Mouse (Mus musculus) retina, postnatal 1 day (tissue): Measurements from ENCODE around the gene Peli1.

Source experiments
- DNase-seq: peaks from one replicate; pipeline ENCODE4 v3.0.0-alpha.2; 2012

Gene Peli1

DNA sequence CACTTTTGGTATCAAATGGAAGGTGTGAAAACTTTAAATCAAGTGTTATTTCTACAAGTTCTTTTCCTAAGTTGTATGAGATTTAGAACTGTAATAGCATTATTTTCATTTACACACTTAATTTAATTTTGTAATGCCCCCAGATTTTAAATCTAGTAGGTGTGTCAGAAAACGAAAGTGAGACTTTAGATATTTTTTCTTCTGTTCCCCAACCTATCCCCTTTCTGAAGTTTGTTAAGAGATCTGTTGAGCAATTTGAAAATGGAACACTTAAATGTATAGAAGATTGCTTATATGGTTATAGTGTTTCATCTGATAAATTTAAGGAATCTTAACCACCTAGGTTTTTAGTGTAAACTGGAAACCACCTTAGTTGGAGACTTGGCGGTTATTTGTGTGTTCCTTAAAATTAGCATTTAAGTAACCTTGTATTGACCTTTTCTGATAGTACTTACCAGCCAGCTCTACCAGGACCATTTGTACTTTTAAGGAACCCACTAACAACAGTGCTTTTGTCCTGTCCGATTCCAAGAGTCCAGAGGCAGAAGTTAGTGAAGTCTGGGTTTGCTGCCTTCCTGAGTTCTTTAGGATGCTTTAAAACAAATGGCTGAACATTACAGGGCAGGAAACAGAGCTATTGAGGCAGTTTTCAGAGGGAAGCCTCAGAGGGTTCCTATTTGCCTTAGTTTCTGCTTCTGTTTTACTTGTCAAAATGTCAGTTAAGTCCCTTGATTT lies 2.2 kb downstream of the Peli1 start:
- DNase-seq = no peak

DNA sequence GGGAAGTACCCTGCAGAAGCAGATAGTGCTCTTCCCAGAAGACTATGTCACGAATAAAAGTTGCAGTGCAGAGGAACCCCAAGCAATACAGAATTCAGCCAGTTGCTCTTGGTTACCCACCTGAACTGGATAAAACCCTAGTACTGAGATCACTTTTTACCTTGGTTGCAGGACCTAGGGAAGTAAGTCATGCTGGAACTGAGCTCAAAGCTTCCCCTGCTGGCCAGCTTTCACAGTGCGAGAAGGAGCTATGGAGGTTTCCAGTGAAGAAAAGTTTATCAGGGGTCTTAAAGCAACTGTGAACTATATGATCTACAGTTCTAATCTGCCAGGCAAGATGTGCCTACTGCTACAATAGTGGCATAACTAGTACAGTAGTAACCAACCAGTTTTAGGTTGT lies 5.5 kb downstream of the Peli1 start:
- DNase-seq = no peak

DNA sequence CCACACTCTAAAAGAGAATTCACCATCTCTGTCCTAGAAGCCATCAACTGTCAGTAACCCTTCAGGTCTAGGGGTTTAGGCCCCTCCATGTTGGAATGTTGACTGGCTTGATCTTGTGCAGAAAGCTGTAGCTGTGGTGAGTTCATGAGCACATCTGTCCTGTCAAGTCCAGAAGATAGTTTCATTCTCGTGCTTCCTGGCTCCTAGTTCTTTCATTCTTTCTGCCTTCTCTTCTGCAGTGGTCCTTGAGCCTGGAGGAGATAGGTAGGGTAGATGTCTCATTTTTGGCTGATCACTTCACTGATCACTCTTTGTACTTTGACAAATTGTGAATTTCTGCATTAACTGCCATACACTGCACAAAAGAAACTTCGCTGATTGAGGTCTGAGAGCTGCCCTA lies 7.4 kb downstream of the Peli1 start:
- DNase-seq = no peak

DNA sequence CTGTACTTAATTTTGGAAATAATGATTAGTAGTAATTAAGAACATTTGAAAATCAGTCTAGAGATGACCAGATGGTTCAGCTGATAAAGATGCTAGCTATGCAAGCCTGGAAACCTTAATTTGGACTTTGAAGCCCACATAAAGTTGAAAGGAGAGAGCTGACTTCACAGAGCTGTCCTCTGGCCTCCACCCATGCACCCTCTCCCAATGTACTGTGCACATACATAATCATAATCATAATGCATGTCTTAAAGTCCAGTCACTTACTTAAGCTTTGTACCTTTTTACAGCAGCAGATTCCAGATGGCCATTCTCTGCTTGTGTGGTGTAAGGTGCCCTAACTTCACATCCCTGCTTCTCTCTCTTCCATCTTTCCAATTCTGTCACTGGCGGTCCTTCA lies 9.6 kb downstream of the Peli1 start:
- DNase-seq = no peak

DNA sequence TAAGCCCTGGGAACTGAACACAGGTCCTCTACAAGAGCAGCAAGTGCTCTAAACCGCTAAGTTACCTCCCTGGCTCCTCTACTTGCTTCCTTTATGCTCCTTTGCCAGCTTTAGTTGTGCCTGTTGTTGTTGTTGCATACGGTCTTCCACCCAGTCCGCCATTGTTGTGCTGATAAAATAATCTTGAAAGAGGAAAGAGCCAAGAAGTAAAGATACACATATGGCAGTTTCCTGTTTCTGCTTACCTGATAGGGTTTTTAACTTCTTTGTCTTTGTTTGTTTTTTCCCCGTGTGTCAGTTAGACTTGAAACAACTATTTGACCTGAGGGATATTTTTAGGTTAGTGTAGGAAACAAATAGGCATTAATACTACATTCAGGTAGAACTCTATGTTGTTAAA lies 10.2 kb downstream of the Peli1 start:
- no peak for DNase-seq

DNA sequence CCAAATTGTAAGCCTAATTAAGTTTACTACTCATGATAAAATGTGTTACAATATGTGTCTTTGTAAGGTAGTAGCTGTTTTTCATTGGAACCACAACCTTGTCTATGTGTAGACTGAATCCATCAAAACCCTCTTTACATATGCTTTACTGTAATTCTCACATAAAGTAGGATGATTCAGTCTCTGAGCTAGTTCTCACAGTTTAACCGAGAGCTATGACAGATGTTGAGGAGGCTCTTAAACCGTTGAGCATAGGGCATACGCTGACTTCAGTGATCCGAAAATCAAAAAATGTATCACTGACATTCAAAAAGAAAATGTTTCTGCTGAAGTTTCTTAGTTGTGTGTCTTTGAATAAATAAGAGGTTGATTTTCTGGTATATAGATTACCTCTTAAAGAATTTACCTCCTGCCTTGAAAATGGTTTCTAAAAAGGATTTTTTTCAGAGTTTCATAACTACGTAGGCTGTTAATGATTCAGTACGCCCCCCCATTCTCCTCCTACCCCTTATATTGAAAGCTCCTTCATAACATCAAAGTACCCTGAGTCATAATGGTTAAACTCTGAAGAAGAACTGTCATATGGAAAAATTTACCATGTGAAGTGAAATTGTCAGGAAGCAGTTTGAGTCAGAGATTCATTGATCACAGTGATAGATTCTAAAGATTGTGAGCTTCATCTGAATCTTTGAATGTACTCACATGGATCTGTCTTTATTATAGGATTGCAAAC lies 11.3 kb downstream of the Peli1 start:
- no peak for DNase-seq

DNA sequence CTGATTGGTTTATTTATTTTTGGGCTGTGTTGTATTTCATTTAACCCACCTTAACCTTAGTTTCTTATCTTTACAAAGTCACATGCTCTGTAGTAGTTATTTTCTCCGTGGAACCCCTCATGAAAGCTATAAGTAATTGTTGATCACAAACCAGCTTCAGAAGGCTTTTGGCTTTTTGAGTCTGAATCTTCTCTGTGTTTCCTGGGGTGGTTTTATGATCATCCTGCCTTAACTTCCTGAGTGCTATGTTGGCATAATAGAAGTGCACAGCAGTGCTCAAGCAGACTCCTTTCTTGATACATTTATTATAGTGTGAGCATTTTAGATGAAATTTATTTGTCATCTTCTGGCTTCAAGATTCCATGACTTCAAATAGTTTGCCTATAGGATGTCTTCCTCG lies 12.1 kb downstream of the Peli1 start:
- no peak for DNase-seq

DNA sequence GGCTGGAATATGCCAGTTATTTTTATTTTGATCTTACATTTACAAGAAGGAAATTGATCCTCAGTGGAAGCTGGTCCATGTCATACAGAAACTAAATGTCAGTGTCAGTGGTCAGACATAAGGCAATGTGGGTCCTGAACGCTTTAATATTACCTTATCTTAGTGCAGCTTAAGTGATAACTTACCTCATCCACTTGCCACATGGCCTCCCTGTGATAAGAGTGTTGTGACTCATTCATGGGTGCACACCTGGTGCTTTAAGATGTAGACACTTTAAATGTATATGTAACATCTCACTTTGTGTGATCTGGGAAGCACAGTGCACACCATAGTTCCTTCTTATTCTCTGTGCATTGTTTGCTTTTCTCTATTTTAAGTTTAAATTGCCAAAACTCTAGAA lies 14.3 kb downstream of the Peli1 start:
- DNase-seq = no peak

DNA sequence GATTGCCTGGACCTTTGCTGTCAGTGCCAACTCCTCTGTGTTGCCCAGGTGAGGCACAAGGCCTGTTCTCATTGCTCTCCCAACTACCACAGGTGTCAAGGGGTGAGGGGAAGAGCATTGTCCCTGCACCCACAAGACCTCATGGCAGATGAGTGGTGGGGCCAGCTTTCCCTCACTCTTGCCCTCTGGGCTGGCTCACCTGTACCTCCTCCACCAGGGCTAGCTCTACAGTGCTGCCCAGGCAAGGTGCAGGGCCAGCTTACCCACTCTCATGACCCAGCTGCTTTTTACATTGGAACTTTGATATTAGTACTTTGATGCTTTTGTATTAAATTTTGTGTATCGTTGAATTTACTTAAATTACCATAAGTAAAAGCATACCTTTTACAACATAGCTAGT lies 16.0 kb downstream of the Peli1 start:
- DNase-seq = no peak

DNA sequence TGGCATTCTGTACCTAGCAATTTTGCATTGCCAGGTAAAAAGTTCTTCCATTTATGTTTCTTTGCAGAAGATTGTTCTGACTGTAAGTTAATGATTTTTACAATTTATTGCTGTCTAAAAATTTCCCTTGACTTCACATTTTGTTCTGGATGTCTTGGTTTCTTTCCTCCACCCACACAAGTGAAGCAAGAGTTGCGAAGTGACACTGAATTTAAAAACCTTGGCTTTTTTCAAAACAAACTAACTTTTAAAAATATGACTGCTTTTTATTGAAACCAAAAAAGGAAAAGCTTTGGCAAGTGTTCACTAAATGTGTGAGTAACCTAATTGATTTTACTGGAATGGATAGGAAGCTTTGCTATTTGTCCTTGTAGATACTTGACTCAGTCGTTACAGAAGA lies 18.2 kb downstream of the Peli1 start:
- DNase-seq = no peak

DNA sequence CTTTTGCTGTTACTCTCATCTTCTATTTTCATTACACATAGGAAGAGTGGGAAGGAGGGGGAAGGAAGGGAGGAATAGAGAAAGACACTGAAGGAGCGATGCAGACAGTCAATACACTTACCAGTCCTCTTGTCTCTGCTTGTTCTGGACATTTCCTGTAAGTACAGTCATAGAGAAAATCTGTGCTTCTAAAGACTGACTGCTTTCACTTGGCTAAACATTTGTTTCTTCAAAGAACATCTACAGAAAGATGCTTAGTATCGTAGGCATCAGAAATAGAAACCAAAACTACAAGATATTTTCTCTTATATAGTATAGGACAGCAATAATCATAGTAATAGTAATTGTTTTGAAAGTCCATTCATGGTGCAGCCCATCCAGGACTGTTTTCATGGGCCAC lies 23.4 kb downstream of the Peli1 start:
- DNase-seq = no peak

DNA sequence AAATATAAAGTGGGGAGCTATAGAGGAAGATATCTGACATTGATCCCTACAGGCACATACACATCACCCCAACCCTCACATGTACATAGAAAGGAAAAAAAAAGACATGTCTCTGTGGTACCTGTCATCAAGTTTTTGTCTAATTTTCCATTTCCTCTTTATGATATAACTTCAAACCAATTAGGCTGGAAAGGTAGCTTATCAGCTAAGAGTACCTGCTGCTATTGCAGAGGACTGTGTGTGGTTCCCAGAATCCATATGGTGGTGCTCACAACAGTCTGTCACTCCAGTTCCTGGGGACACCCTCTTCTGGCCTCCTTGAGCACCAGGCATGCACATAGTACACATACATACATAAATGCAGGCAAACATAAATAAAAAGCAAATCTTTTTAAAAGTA lies 24.7 kb downstream of the Peli1 start:
- no peak for DNase-seq

DNA sequence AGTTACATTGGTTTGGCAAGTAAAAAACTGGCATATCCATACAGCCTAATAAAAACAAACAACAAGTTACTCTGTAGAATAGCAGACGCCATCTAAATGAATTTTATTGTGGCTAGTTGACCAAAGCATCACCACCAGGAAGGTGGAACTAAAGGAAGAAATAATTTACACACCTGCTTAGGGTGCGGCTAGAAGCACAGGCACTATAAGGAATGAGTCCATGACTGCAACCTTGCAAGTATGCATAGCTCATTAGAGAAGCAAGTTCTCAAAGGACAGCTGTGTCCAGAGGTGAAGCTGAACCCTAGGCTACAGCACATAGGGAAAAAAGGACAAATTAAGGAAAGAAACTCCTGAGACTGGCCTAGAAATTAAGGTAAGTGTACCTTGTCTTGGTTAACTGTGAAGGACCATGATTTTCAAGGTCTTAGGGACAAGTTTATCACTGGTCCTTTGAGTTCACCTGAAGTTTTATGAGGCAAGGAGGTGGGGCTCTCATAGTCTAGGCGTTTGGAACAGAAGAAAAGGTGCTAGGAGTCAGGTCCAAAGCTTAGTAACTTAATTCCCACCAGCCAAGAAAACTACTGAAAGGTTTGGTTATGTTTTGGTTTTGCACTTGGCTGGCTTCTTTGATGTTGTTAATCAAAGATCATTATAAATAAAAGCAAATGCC lies 25.7 kb downstream of the Peli1 start:
- DNase-seq = no peak

DNA sequence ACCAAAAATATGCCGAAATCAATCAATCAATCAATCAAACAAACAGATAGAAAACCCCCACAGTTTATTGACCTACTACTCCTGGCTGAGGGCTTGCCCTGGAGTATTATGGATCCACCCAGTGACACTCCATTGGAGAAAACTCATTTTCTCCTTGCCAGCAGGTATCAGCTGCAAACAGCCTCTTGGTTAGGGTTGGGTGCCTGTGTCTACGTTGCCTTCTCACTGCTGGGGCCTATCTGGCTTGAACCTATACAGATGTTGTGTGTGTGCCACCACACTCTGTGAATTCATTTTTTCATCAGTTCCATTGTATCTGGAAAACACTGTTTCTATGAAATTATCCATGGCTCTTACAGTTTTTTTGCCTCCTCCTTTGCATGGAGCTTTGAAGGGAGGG lies 30.6 kb downstream of the Peli1 start:
- no peak for DNase-seq

DNA sequence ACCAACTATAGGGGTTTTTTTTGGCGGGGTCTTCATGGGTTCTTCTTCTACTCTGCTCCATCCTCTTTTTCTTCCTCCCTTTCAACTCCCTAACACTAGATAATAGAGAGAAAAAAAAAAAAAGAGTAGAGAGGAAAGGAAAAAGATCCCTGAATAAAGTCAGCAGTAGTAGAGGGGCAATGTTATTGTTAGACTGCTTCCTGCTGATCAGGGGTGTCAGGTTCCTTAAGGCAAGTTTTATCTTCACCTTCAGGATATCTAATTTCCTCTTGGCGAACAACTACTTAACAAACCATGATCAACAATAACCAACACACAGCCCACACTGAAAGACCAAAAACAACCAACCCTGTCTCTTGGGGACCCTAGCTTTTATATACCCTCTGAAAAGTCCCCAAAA lies 31.3 kb downstream of the Peli1 start:
- no peak for DNase-seq

DNA sequence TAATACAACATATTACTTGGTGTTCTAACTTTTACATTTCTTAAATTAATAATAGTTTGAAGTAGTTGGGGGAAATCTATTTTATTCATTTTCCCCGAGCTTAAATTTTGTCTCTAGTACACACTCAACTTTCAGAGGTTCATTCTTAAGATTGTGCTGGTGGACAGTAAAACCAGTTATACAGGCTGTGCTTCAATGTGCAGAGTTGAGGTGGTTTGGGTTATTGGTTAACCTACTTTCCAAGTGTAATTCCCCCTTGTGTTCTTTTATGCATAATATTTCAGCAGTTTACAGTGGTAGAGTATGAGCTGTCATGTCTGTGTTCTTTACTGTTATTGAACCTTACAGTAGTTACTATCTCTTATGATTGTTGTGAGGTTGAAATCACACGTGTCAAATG lies 40.6 kb downstream of the Peli1 start:
- no peak for DNase-seq

DNA sequence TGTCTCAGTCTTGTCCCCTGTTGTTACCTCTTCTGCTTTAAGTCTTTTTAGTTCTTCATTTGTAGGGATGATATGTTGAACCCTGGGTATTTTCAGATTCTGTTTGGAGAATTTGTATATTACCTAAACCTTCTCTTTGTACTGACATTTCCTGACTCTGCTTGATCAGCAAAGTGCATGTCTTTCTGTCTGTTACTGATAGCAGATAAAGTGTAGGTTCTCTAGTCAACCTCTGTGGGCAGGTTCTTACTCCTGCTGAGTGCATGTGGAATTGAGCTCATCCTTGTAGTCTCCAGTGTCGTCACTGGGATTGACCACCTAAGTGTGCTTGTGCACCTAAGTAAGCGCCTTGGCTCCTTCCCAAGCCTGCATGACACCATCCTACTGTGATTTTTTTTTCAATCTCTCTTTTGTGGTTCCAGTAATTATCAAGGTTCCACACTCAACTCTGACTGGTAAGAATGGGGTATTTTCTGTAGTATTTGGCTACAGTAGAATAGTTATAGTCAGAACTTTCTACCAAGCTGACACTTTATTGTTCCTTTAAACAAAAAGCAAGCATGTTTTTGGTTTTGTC lies 43.9 kb downstream of the Peli1 start:
- DNase-seq = no peak

DNA sequence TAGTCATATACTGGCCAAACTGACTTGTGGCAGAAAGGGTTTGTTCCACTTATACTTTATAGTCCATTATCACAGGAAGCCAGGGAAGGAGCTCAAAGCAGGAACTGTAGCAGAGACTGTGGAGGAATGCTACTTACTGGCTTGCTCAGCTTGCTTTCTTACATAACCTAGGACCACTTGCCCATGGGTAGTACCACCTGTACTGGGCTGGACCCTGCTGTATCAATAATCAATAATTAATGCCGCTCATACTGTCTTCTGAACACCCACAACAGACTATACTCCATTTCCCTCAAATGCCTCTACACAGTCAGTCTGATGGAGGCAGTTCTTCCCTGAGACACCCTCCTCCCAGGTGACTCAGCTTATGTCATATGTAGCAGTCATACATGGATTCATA lies 48.4 kb downstream of the Peli1 start:
- no peak for DNase-seq

DNA sequence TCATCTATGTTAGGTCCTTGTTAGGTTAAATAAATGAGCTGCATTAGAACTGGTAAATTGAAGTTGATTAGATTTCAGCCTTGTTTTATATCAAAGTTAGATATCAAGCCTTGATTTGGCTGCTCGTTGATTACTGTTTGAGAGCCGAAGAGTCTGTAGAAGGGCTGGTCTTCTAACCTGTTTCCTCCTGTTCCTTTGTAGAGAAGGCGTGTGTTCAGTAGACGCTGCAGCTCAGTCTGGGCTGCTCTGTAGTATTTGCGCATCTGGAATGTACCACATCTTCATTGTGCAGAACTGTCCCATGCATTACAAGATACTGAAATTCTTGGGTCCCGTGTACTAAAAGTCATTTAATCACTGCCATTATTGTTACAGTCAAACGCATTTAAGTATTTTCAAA lies 50.2 kb downstream of the Peli1 start:
- no peak for DNase-seq

DNA sequence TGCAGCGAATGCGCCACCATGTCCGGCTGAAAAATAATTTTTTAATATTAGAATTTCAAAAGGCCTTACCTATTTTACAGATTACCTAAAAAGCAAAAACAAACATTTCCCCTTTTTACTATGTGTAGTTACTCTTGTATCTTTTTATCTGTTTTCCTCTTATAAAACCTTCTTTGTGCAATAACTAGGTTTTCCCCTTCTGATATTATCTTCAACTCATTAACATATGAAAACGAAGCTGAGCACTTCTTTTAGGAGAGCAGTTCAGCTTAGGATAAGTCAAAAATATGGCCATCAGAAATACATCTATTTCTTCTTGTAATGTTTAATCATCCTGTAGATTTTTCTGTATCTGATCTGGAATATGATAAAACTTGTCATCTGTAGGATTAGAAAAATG lies 50.7 kb downstream of the Peli1 start:
- no peak for DNase-seq

DNA sequence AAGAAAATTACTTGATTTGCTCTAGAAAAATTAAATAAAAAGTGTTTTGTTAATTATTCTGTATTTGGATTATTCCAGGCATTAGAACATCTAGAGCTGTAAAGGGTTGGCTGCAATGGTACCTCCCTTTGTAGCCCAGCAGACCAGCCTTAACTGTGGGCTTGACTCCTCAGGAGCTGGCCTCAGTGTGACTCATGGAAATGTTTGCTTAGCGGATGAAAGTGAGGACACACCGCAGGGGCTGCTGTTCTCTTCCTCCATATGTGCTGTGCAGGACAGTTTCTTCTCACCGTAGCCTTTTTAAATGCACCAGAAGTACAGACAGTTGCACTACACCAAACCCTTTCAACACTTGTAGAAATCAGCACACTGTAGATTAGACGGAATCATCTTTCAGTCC lies 58.4 kb downstream of the Peli1 start:
- no peak for DNase-seq

DNA sequence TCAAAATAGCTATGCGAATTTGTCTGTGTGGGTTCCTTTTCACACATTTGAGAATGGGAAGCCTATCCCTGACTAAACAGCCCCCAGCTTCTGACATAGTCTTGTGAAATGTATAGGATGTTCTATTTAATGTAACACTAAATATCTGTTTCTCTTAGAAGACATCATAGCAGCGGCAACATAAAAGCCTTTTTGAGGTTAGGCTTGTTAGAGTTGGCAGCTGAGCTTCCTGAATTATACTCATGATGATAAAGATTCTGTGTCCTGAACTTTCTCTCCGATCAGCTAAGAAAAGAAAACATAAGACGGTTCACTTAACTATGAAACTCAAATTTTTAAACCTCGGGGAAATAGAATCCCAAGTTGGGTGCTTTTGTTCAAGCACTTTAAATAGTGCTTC lies 59.2 kb downstream of the Peli1 start:
- DNase-seq = no peak

DNA sequence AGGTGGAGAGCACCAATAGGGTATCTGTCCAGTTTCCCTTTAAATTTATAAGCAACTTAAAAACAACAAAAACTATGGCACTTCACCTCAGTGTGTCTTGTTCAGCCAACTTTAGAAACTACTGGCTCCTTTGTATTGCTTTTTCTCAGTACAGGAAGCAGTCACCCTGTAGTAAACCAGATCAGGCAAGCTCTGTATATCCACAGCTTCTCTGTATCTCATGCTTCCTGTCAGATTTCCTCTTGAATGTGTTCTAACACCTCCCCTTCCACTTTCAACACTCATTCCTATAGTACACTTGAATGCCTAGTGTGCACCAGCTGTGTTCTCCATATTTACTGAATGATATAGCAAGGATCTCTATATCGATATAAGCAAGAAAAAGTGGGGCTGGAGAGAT lies 60.6 kb downstream of the Peli1 start:
- no peak for DNase-seq

DNA sequence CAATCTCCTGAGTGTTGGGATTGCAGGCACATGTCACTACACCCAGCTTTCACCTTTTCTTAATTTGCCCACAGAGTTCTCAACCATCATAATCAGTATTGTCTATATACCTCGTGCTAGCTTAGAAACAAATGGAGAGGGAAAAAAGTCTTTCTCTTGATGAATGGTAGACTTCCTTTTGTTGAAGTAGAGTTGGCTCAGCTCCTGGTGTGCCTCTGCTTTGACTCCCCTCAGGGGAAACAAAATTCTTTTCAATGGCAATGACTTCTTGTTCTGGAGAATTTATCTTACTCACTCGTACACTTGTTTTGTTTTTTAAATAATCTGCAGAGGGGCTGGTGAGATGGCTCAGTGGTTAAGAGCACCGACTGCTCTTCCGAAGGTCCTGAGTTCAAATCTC lies 62.0 kb downstream of the Peli1 start:
- no peak for DNase-seq
